8 mouse cellular contexts compared by ENCODE assay signal in the genomic region with DNA sequence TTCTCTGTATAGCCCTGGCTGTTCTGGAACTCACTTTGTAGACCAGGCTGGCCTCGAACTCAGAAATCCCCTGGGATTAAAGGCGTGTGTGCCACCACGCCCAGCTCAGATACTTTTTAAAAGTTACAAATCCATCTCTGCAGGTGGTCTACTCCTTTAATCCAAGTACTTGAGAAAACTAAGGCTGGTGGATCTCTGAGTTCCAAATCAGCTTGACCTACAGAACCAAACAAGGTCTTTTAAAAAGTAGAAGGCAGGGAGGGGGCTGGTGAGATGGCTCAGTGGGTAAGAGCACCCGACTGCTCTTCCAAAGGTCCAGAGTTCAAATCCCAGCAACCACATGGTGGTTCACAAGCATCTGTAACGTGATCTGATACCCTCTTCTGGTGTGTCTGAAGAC. TPM values are rescaled to one million over a fixed set of nuclear protein-coding genes. Genes with fewer than 3 reads are reported as not detected.
DNase-seq lines count a peak whose midpoint lies in the region; ATAC-seq and TF ChIP-seq lines count a peak whose summit lies in the region.
"Not testable (repeated sequence)": the region's sequence is repeated elsewhere in the genome, so short reads cannot be mapped to it uniquely, and the experiment has no call there.

No protein-coding gene starts in this region.

- not testable (repeated sequence) for ATAC-seq in embryonic facial prominence, embryonic 14.5 days (ENCODE audit: low read depth); hindbrain, embryonic 15.5 days (ENCODE audit: low FRiP score, low read depth); kidney, embryonic 16.5 days (ENCODE audit: low FRiP score, low TSS enrichment); liver, embryonic 14.5 days (ENCODE audit: insufficient read depth); midbrain, embryonic 13.5 days; neural tube, embryonic 15.5 days (ENCODE audit: low FRiP score)

- H3K9me3 ChIP-seq in E14TG2a.4 (ENCODE audit: low read length); embryonic facial prominence, embryonic 14.5 days (ENCODE audit: control insufficient read depth, low read length); hindbrain, embryonic 15.5 days; kidney, embryonic 16.5 days (ENCODE audit: low read length); liver, embryonic 14.5 days (ENCODE audit: control insufficient read depth, low read length); midbrain, embryonic 13.5 days; neural tube, embryonic 15.5 days (replicated peaks): not testable (repeated sequence)

- H3K36me3 ChIP-seq in E14TG2a.4 (ENCODE audit: insufficient read depth, low read length), result peaks cover 48% of the 10 kb centered on the region
- H3K36me3 ChIP-seq in embryonic facial prominence, embryonic 14.5 days (ENCODE audit: control insufficient read depth, insufficient read depth, low read length), result peaks cover 25% of the 10 kb centered on the region
- peaks cover 15% of the 10 kb centered on the region for H3K36me3 ChIP-seq in hindbrain, embryonic 15.5 days
- H3K36me3 ChIP-seq in kidney, embryonic 16.5 days (ENCODE audit: insufficient read depth, low read length), result peaks cover 14% of the 10 kb centered on the region
- H3K36me3 ChIP-seq in liver, embryonic 14.5 days (replicated peaks; ENCODE audit: control insufficient read depth, insufficient read depth, low read depth), result not testable (repeated sequence)
- peaks cover 24% of the 10 kb centered on the region for H3K36me3 ChIP-seq in midbrain, embryonic 13.5 days
- peaks cover 22% of the 10 kb centered on the region for H3K36me3 ChIP-seq in neural tube, embryonic 15.5 days

- H3K27me3 ChIP-seq in E14TG2a.4 (ENCODE audit: insufficient read depth, low read length); embryonic facial prominence, embryonic 14.5 days (replicated peaks; ENCODE audit: control insufficient read depth, insufficient read depth, low read length); hindbrain, embryonic 15.5 days; kidney, embryonic 16.5 days (ENCODE audit: insufficient read depth, low read length); liver, embryonic 14.5 days (ENCODE audit: control insufficient read depth, insufficient read depth, low read length); midbrain, embryonic 13.5 days; neural tube, embryonic 15.5 days (replicated peaks): not testable (repeated sequence)

- not testable (repeated sequence) for H3K27ac ChIP-seq in embryonic facial prominence, embryonic 14.5 days (replicated peaks; ENCODE audit: low read depth, low read length); hindbrain, embryonic 15.5 days (replicated peaks); kidney, embryonic 16.5 days (ENCODE audit: low read length); liver, embryonic 14.5 days; midbrain, embryonic 13.5 days; neural tube, embryonic 15.5 days (replicated peaks)

- peaks cover 28% of the 10 kb centered on the region for H3K4me1 ChIP-seq in E14TG2a.4 (replicated peaks; ENCODE audit: low read depth, low read length)
- H3K4me1 ChIP-seq in embryonic facial prominence, embryonic 14.5 days (ENCODE audit: control insufficient read depth, insufficient read depth, low read length); kidney, embryonic 16.5 days (ENCODE audit: insufficient read depth, low read length); liver, embryonic 14.5 days (replicated peaks; ENCODE audit: control insufficient read depth in 2 of 2, insufficient read depth in 2 of 2, low read length in 1 of 2): not testable (repeated sequence)
- peaks cover 21% of the 10 kb centered on the region for H3K4me1 ChIP-seq in hindbrain, embryonic 15.5 days (replicated peaks)
- H3K4me1 ChIP-seq in midbrain, embryonic 13.5 days (replicated peaks), result peaks cover 21% of the 10 kb centered on the region
- H3K4me1 ChIP-seq in neural tube, embryonic 15.5 days, result peaks cover 17% of the 10 kb centered on the region

- peak overlapping the region; percentile 87 for H3K4me3 ChIP-seq in E14TG2a.4 (replicated peaks; ENCODE audit: low read length)
- H3K4me3 ChIP-seq in embryonic facial prominence, embryonic 14.5 days (ENCODE audit: low read depth, low read length); kidney, embryonic 16.5 days (ENCODE audit: low read length); liver, embryonic 14.5 days (ENCODE audit: insufficient read depth in 1 of 2, low read depth in 2 of 2, low read length in 2 of 2): not testable (repeated sequence)
- 0 out of 2 replicates have a peak overlapping the region, but pooled peaks have one; percentile 59 for H3K4me3 ChIP-seq in hindbrain, embryonic 15.5 days
- H3K4me3 ChIP-seq in midbrain, embryonic 13.5 days (replicated peaks), result peak overlapping the region; percentile 70; the same call in 1 of the 2 replicates
- peak overlapping the region; percentile 60; the same call in 1 of the 2 replicates for H3K4me3 ChIP-seq in neural tube, embryonic 15.5 days (replicated peaks)

- not testable (repeated sequence) for H3K9ac ChIP-seq in embryonic facial prominence, embryonic 14.5 days (ENCODE audit: low read depth, low read length); hindbrain, embryonic 15.5 days; kidney, embryonic 16.5 days (replicated peaks; ENCODE audit: low read length); liver, embryonic 14.5 days (replicated peaks); midbrain, embryonic 13.5 days (replicated peaks); neural tube, embryonic 15.5 days (replicated peaks)

- not testable (repeated sequence) for TF ChIP-seq EP300 in liver, embryonic 14.5 days (IDR thresholded peaks at IDR 0.05; ENCODE audit: low read depth)

- WGBS in embryonic facial prominence, embryonic 14.5 days, result 67% methylated on average over 5 of the region's 5 CpGs
- WGBS in hindbrain, embryonic 15.5 days, result 82% methylated on average over 5 of the region's 5 CpGs
- 65% methylated on average over 5 of the region's 5 CpGs for WGBS in kidney, embryonic 16.5 days
- WGBS in liver, embryonic 14.5 days (ENCODE audit: insufficient replicate concordance), result 73% methylated on average over 5 of the region's 5 CpGs
- 65% methylated on average over 5 of the region's 5 CpGs for WGBS in midbrain, embryonic 13.5 days
- 83% methylated on average over 5 of the region's 5 CpGs for WGBS in neural tube, embryonic 15.5 days

- peak overlapping the region; percentile 57; the same call in 1 of the 2 replicates for H3K4me2 ChIP-seq in embryonic facial prominence, embryonic 14.5 days (ENCODE audit: low read depth, low read length)
- H3K4me2 ChIP-seq in hindbrain, embryonic 15.5 days, result peak overlapping the region; percentile 71
- H3K4me2 ChIP-seq in kidney, embryonic 16.5 days (replicated peaks; ENCODE audit: low read depth, low read length), result peak overlapping the region; percentile 83; the same call in 1 of the 2 replicates
- H3K4me2 ChIP-seq in liver, embryonic 14.5 days (ENCODE audit: low read depth), result peak overlapping the region; percentile 67
- H3K4me2 ChIP-seq in midbrain, embryonic 13.5 days (replicated peaks), result peak overlapping the region; percentile 83
- peak overlapping the region; percentile 75 for H3K4me2 ChIP-seq in neural tube, embryonic 15.5 days

- DNase-seq in embryonic facial prominence, embryonic 14.5 days (ENCODE audit: low spot score); liver, embryonic 14.5 days (ENCODE audit: low read depth in 3 of 3, low spot score in 3 of 3): not testable (repeated sequence)
- peak; percentile 83 for DNase-seq in heart, adult 11 months

- not testable (repeated sequence) for TF ChIP-seq CTCF in E14TG2a.4 (conservative IDR thresholded peaks at IDR 0.05; ENCODE audit: low read length); liver, embryonic 14.5 days (IDR thresholded peaks at IDR 0.05; ENCODE audit: low read depth)

RNA-seq across cellular contexts. Expression of gene Tmem41b, which starts 2.1 kb away (rescaled TPM):
- 67.6 and 70.6 TPM in 2 replicates for polyA plus RNA-seq in embryonic facial prominence, embryonic 14.5 days (2014; fragmentation: Nextera tagmentation; extraction: Ambion mirVana)
- polyA plus RNA-seq in hindbrain, embryonic 15.5 days (2015; fragmentation: Nextera tagmentation; extraction: Ambion mirVana), result 61.8 and 65.6 TPM in 2 replicates
- polyA plus RNA-seq in kidney, embryonic 16.5 days (2015; fragmentation: Nextera tagmentation; extraction: Ambion mirVana), result 65.8 and 68.6 TPM in 2 replicates
- 10.7 and 14.5 TPM in 2 replicates for polyA plus RNA-seq in liver, embryonic 14.5 days (2012; rRNA removed)
- polyA plus RNA-seq in liver, embryonic 14.5 days (2014; fragmentation: Nextera tagmentation; extraction: Ambion mirVana), result 30.0 and 32.9 TPM in 2 replicates
- polyA plus RNA-seq in midbrain, embryonic 13.5 days (2015; fragmentation: Nextera tagmentation; extraction: Ambion mirVana), result 66.1 and 73.4 TPM in 2 replicates
- polyA plus RNA-seq in neural tube, embryonic 15.5 days (2015; fragmentation: Nextera tagmentation; extraction: Ambion mirVana), result 62.6 and 65.2 TPM in 2 replicates

RNA-seq across cellular contexts. Expression of gene Dennd5a, which starts 24.3 kb away (rescaled TPM):
- 53.3 and 58.3 TPM in 2 replicates for polyA plus RNA-seq in embryonic facial prominence, embryonic 14.5 days (2014; fragmentation: Nextera tagmentation; extraction: Ambion mirVana)
- polyA plus RNA-seq in hindbrain, embryonic 15.5 days (2015; fragmentation: Nextera tagmentation; extraction: Ambion mirVana), result 44.6 TPM in 2 replicates
- 30.9 and 31.3 TPM in 2 replicates for polyA plus RNA-seq in kidney, embryonic 16.5 days (2015; fragmentation: Nextera tagmentation; extraction: Ambion mirVana)
- polyA plus RNA-seq in liver, embryonic 14.5 days (2012; rRNA removed), result 11.5 and 13.8 TPM in 2 replicates
- 6.9 and 8.9 TPM in 2 replicates for polyA plus RNA-seq in liver, embryonic 14.5 days (2014; fragmentation: Nextera tagmentation; extraction: Ambion mirVana)
- 44.4 and 44.8 TPM in 2 replicates for polyA plus RNA-seq in midbrain, embryonic 13.5 days (2015; fragmentation: Nextera tagmentation; extraction: Ambion mirVana)
- polyA plus RNA-seq in neural tube, embryonic 15.5 days (2015; fragmentation: Nextera tagmentation; extraction: Ambion mirVana), result 34.4 and 39.2 TPM in 2 replicates

RNA-seq across cellular contexts. Expression of gene Ipo7, which starts 33.5 kb away (rescaled TPM):
- 20.7 and 22.9 TPM in 2 replicates for polyA plus RNA-seq in embryonic facial prominence, embryonic 14.5 days (2014; fragmentation: Nextera tagmentation; extraction: Ambion mirVana)
- polyA plus RNA-seq in hindbrain, embryonic 15.5 days (2015; fragmentation: Nextera tagmentation; extraction: Ambion mirVana), result 41.2 and 44.9 TPM in 2 replicates
- 58.0 and 59.5 TPM in 2 replicates for polyA plus RNA-seq in kidney, embryonic 16.5 days (2015; fragmentation: Nextera tagmentation; extraction: Ambion mirVana)
- polyA plus RNA-seq in liver, embryonic 14.5 days (2012; rRNA removed), result 13.6 and 22.2 TPM in 2 replicates
- 9.1 and 10.2 TPM in 2 replicates for polyA plus RNA-seq in liver, embryonic 14.5 days (2014; fragmentation: Nextera tagmentation; extraction: Ambion mirVana)
- 44.5 and 46.2 TPM in 2 replicates for polyA plus RNA-seq in midbrain, embryonic 13.5 days (2015; fragmentation: Nextera tagmentation; extraction: Ambion mirVana)
- polyA plus RNA-seq in neural tube, embryonic 15.5 days (2015; fragmentation: Nextera tagmentation; extraction: Ambion mirVana), result 43.6 and 44.8 TPM in 2 replicates
